Mouse (Mus musculus) heart, embryonic 11.5 days (tissue): Measurements from ENCODE around the gene Vti1a. TPM values are rescaled to one million over a fixed set of nuclear protein-coding genes. Genes with fewer than 3 reads are reported as not detected.

Experiments used
- ATAC-seq: fragments of 200-750 bp; cut with Nextera tagmentation; replicated peaks from 2 replicates; pipeline ENCODE4 v1.8.0; 2017; ENCODE audit warnings: moderate library complexity; ENCODE audit not compliant: insufficient number of reproducible peaks, low FRiP score, low TSS enrichment
- H3K27ac ChIP-seq: fragments of 300-500 bp; sonication (generic); 2 replicates; pipeline ENCODE4 v1.5.1; 2014; ENCODE audit warnings: mild to moderate bottlenecking, low read depth, low read length
- H3K27me3 ChIP-seq: fragments of 300-500 bp; sonication (generic); 2 replicates; pipeline ENCODE4 v1.6.1; 2014; ENCODE audit warnings: mild to moderate bottlenecking, low read length, mixed read lengths; ENCODE audit not compliant: control insufficient read depth, insufficient read depth
- H3K36me3 ChIP-seq: fragments of 300-500 bp; sonication (generic); 2 replicates; pipeline ENCODE4 v1.6.1; 2014; ENCODE audit warnings: mild to moderate bottlenecking, low read length, moderate library complexity, mixed read lengths; ENCODE audit not compliant: control insufficient read depth, insufficient read depth
- H3K4me1 ChIP-seq: fragments of 300-500 bp; sonication (generic); 2 replicates; pipeline ENCODE4 v1.6.1; 2014; ENCODE audit warnings: low read length; ENCODE audit not compliant: control insufficient read depth, insufficient read depth
- H3K4me2 ChIP-seq: fragments of 300-500 bp; sonication (generic); 2 replicates; pipeline ENCODE4 v1.6.1; 2014; ENCODE audit warnings: mild to moderate bottlenecking, moderate library complexity
- H3K4me3 ChIP-seq: fragments of 300-500 bp; sonication (generic); 2 replicates; pipeline ENCODE4 v1.5.1; 2014; ENCODE audit warnings: low read depth, low read length
- H3K9ac ChIP-seq: fragments of 300-500 bp; sonication (generic); 2 replicates; pipeline ENCODE4 v1.6.1; 2014; ENCODE audit warnings: mild to moderate bottlenecking, low read depth, low read length, moderate library complexity
- H3K9me3 ChIP-seq: fragments of 300-500 bp; sonication (generic); replicated peaks from 2 replicates; pipeline ENCODE4 v1.6.1; 2016; ENCODE audit warnings: low read length; ENCODE audit not compliant: control insufficient read depth
- WGBS: fragments of 180-500 bp; shearing (Covaris S2); extraction: QIAGEN DNeasy Blood & Tissue Kit; methylation state at CpG from one replicate; pipeline ENCODE4 v1.1.7; 2014; ENCODE audit not compliant: insufficient replicate concordance; 5-methylcytosine and 5-hydroxymethylcytosine counted together
- polyA plus RNA-seq: library from polyadenylated mRNA; unstranded; fragments of >200 nt; fragmentation: Nextera tagmentation; extraction: Ambion mirVana; gene quantifications from 2 replicates; pipeline ENCODE4 v1.2.1, GENCODE M21; 2014

The Vti1a gene
- polyA plus RNA-seq, 1 experiment from 2014 or later = 19.0 TPM

DNA sequence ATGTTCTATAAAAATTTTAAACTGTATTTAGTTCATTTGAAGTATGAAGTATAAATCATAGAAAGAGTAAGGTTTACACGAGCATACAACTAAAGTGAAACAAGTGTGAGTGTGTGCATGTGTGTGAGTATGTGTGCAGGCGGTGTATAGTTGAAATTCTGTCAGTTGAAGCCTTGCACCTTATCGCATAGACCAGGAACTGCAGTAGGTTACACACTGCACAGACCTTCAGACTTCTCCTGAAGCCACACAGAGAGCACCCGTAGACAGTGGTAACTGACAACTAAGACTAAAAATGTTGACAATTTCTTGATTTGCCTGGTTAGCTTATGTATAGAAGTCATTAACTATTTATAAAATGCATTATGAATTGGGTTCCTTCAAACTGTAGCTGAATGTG is 61.4 kb downstream of the Vti1a start:
- H3K4me1 ChIP-seq = no peaks in the 10 kb centered on the region

DNA sequence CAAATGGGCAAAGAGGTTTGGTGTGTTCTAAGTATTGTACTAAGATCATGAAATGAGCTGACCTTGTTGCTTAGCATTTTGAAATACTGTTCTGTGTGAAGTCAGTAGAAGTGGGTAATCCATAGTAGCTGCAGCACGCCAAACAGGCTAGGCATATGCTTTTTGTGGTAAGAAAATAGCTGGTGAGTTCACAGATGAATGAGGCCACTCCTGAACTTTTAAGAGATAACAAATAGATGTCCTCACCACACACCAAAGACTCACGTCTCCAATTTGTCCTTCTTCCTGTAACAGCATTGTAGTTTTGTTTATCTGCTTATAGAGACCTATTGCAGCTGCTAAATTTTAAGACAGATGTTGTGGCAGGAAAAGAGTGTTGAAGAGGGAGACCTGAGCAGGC is 62.8 kb downstream of the Vti1a start:
- H3K27me3 ChIP-seq = no peaks in the 10 kb centered on the region
- no peak for ATAC-seq
- no peak overlapping the region for H3K27ac ChIP-seq
- no peak overlapping the region for H3K9ac ChIP-seq
- no peaks in the 10 kb centered on the region for H3K36me3 ChIP-seq
- no peak overlapping the region for H3K4me2 ChIP-seq
- H3K9me3 ChIP-seq = no peaks in the 10 kb centered on the region
- H3K4me1 ChIP-seq = no peaks in the 10 kb centered on the region
- H3K4me3 ChIP-seq = no peak overlapping the region
- WGBS = 49% methylated on average over 2 of the region's 2 CpGs

More for the DNA sequence above, 61.4 kb downstream of the Vti1a start:
- 83% methylated on average over 4 of the region's 4 CpGs for WGBS
- Histone ChIP-seq H3K4me3 (no peak overlapping the region), H3K27me3 (no peaks in the 10 kb centered on the region), H3K9me3 (no peaks in the 10 kb centered on the region), H3K9ac (no peak overlapping the region), H3K36me3 (no peaks in the 10 kb centered on the region), H3K27ac (no peak overlapping the region), H3K4me2 (no peak overlapping the region)
- no peak for ATAC-seq

DNA sequence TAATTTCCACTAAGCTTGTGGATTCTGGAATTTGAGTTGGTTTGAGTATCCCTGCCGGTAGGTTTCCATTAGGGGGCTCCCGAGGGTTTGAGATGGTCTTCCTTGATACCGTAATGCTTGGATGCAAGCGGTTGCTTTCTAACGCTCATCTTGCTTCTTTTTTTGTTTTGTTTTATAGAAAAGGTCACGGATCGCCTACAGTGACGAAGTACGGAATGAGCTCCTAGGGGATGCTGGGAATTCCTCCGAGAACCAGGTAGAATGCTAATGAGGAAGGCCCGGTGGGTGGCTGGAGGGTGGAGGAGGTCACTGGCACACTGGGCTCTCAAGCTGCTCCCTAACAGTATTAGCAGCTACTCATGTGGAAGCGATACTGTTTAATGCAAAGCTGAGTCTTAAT is 64.7 kb downstream of the Vti1a start:
- no peak for ATAC-seq
- WGBS = 26% methylated on average over 12 of the region's 12 CpGs
- H3K4me1 ChIP-seq = no peaks in the 10 kb centered on the region
- no peaks in the 10 kb centered on the region for H3K9me3 ChIP-seq
- no peaks in the 10 kb centered on the region for H3K36me3 ChIP-seq
- H3K9ac ChIP-seq = no peak overlapping the region
- H3K4me3 ChIP-seq = no peak overlapping the region
- H3K27ac ChIP-seq = no peak overlapping the region
- H3K27me3 ChIP-seq = no peaks in the 10 kb centered on the region
- peak overlapping the region; percentile 14; the same call in 1 of the 2 replicates for H3K4me2 ChIP-seq

DNA sequence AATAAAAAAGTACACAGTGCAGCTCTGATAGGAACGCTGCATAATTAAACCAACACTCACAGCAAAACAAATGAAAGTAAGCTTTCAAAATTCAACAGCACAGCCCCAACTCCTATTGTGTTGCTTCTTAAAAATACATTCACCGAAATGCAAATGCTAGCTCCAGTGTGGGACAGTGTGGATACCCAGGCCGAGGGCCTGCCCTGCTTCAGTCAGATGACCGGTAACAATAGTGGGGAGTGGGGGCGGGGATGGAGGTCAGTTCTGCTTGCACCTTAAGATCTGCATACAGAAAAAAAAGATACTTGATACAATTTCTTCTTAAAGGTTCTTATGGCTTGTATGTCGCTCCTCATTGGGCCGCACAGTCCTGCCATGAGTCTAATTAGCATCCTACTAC is 65.2 kb downstream of the Vti1a start:
- 82% methylated on average over 7 of the region's 7 CpGs for WGBS

DNA sequence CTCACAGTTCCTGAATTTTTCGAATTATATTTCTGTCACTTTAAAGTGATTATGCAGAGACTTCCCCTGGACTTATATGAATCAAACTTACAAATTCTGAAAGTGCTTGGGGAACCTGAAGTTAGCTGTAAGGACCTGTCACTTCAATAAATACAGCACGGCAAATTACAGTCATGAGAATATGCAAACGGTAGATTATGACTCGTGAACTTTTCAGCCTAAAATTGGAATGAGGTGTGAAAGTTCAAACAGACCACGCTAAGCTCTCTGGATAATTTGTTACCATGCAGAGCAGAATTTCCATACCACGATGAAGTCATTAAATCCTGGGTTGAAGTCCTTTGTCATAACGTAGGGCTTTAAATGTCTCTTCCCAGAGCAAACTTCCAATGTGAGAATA is 66.7 kb downstream of the Vti1a start:
- no peak for ATAC-seq
- Histone ChIP-seq H3K27ac (no peak overlapping the region), H3K4me3 (no peak overlapping the region), H3K36me3 (no peaks in the 10 kb centered on the region), H3K9me3 (no peaks in the 10 kb centered on the region), H3K27me3 (no peaks in the 10 kb centered on the region), H3K9ac (no peak overlapping the region), H3K4me1 (no peaks in the 10 kb centered on the region), H3K4me2 (no peak overlapping the region)
- 87% methylated on average over 7 of the region's 7 CpGs for WGBS

More for the DNA sequence above, 65.2 kb downstream of the Vti1a start:
- no peak overlapping the region for H3K27ac ChIP-seq
- no peak for ATAC-seq
- H3K4me2 ChIP-seq = no peak overlapping the region
- H3K36me3 ChIP-seq = no peaks in the 10 kb centered on the region
- H3K4me1 ChIP-seq = no peaks in the 10 kb centered on the region
- no peaks in the 10 kb centered on the region for H3K9me3 ChIP-seq
- H3K9ac ChIP-seq = no peak overlapping the region
- no peak overlapping the region for H3K4me3 ChIP-seq
- H3K27me3 ChIP-seq = no peaks in the 10 kb centered on the region

DNA sequence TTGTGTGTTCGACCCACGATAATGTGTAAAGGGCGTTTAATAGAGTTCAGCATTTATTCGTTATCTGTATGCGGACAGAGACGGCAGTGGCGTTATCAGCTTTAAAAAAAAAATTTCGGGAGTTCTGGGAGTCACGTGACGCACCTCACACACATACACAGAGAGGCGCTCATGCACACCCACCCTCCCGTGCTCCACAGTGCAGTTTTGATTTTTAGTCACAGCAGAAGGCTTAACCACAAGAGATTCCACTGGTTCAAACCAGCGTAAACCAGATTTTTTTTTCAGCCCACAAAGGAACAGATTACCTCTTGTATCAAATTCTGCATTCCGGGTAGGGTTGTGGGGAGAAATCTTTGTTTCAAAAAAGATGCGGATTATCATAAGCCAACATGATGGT is 68.5 kb downstream of the Vti1a start:
- Histone ChIP-seq H3K9me3 (no peaks in the 10 kb centered on the region), H3K27ac (no peak overlapping the region), H3K9ac (no peak overlapping the region), H3K27me3 (no peaks in the 10 kb centered on the region), H3K36me3 (no peaks in the 10 kb centered on the region), H3K4me3 (no peak overlapping the region), H3K4me1 (no peaks in the 10 kb centered on the region), H3K4me2 (no peak overlapping the region)
- 86% methylated on average over 15 of the region's 15 CpGs for WGBS
- no peak for ATAC-seq

DNA sequence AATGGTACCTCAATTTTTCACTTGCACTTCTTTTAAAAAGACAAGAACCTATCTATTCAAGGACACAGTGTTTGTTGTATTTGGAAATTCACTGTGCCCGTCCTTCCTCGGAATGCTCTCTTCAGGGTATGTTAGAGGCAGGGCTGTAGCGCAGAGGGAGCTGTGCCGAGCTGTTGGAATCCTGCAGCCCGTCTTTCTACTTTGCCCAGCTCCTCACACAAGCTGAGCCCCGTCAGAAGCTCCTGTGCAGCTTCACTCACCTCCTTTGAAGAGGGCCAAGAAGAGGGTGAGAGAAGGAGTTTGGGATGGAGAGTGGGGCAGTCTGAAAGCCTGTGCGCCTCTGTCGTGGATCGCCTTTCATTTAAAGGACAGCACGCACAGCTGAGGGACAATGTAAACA is 72.9 kb downstream of the Vti1a start:
- H3K9me3 ChIP-seq = no peaks in the 10 kb centered on the region
- peak overlapping the region; percentile 19; the same call in 1 of the 2 replicates for H3K4me2 ChIP-seq

DNA sequence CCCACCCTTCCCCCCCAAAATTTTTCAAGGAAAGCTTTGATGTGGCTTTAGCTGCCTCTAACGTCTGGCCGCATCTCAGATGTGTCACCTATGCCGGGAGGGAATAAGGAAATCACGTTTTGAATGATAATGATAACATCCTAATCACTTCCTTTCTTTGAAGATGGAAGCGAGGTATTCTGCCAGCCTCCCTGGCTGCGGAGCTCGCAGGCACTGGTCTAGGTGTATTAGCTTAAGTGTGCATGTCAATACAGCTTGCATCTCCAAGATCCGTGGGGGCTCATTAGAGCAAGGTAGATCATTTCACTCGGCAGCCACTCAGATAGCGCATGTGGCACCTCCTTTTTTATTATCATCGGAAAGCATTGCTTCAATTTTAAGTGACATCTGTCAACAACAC is 74.2 kb downstream of the Vti1a start:
- Histone ChIP-seq H3K27me3 (no peaks in the 10 kb centered on the region), H3K4me3 (no peak overlapping the region), H3K9ac (no peak overlapping the region), H3K4me1 (no peaks in the 10 kb centered on the region), H3K27ac (no peak overlapping the region), H3K4me2 (no peak overlapping the region), H3K9me3 (no peaks in the 10 kb centered on the region), H3K36me3 (no peaks in the 10 kb centered on the region)
- ATAC-seq = no peak
- 55% methylated on average over 11 of the region's 11 CpGs for WGBS

More for the DNA sequence above, 72.9 kb downstream of the Vti1a start:
- WGBS = 48% methylated on average over 10 of the region's 10 CpGs
- no peak overlapping the region for H3K4me3 ChIP-seq
- H3K9ac ChIP-seq = no peak overlapping the region
- ATAC-seq = no peak
- H3K4me1 ChIP-seq = no peaks in the 10 kb centered on the region
- H3K36me3 ChIP-seq = no peaks in the 10 kb centered on the region
- H3K27me3 ChIP-seq = no peaks in the 10 kb centered on the region
- H3K27ac ChIP-seq = no peak overlapping the region

DNA sequence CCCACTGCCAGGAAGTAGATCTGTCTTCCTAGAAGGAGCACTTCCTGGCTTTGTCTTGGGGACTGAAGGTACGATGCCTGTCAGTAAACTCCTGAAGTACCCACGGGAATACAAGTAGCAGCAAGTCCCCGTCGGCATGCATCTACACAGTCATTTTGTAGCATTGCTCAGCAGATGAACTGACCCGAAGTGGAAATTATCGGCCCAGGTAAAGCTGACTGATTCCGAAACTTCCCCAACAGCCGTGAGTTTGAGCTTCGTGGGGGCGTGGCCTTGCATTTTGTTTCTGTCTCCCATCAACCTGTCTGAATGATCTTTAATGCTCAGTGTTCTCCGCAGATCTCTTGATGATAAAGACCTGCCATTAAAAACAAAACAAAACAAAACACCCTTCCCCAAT is 85.5 kb downstream of the Vti1a start:
- Histone ChIP-seq H3K27me3 (no peaks in the 10 kb centered on the region), H3K9ac (no peak overlapping the region), H3K4me1 (no peaks in the 10 kb centered on the region), H3K4me3 (no peak overlapping the region), H3K9me3 (no peaks in the 10 kb centered on the region), H3K36me3 (no peaks in the 10 kb centered on the region), H3K27ac (no peak overlapping the region), H3K4me2 (no peak overlapping the region)
- 78% methylated on average over 11 of the region's 11 CpGs for WGBS
- no peak for ATAC-seq
